Comparison of ENCODE assay signal across 9 mouse cellular contexts in genomic region chr10:67311277-67311959, GRCm38 (mm10). TPM values are rescaled to one million over a fixed set of nuclear protein-coding genes. Genes with fewer than 3 reads are reported as not detected.
DNase-seq lines count a peak whose midpoint lies in the region; ATAC-seq lines count a peak whose summit lies in the region.
"Had no signal": no experiment of that assay in that cellular context is flagged by ENCODE, and none has a peak within 500 bp of the region (broad histone marks: within the 10 kb centered on the region; RNA-seq: fewer than 3 reads in every experiment).

No protein-coding gene starts in this region.

- DNase-seq in right cerebral cortex, adult 18-20 months, result peak; percentile 30
- DNase-seq in right cerebral cortex, postnatal 25 days, result no peak
- peak; percentile 52 for DNase-seq in c-Kit-positive CD71-positive TER-119-negative erythroid progenitor cells, embryonic 14.5 days (ENCODE audit: low read depth)
- DNase-seq in forelimb bud, embryonic 11.5 days (ENCODE audit: low read depth, low spot score), result peak; percentile 74
- DNase-seq in left cerebral cortex, postnatal 10 days (ENCODE audit: extremely low spot score in 1 of 2, low spot score in 2 of 2), result peak; percentile 63 to 73
- DNase-seq in splenic B cell, adult 2 months (ENCODE audit: low read depth, low spot score), result peak; percentile 81

- no peaks in the 10 kb centered on the region for H3K27me3 ChIP-seq in splenic B cell, adult 2 months (ENCODE audit: control insufficient read depth, insufficient read depth, low read length, poor library complexity, severe bottlenecking)
- H3K27me3 ChIP-seq: embryonic facial prominence, embryonic 15.5 days had no signal

- ATAC-seq in inflammation-experienced regulatory T-cells, adult 6 months, result peak; percentile 71
- peak; percentile 80 for ATAC-seq in megakaryocyte-erythroid progenitor cell, adult 5-6 weeks (replicated peaks; ENCODE audit: low FRiP score, low TSS enrichment, poor library complexity, severe bottlenecking)

- intact Hi-C loops in left cerebral cortex, postnatal 10 days (cut with DNase I), result loop anchor here (5.0 to 10.0 kb wide), 3 partner anchors 44 to 683 kb away; no protein-coding TSS in a partner anchor

- no peaks in the 10 kb centered on the region for H3K36me3 ChIP-seq in splenic B cell, adult 2 months (ENCODE audit: control insufficient read depth, insufficient read depth, low read length, poor library complexity, severe bottlenecking)
- H3K36me3 ChIP-seq: embryonic facial prominence, embryonic 15.5 days had no signal

RNA-seq across cellular contexts. Expression of gene Nrbf2, which starts 26.3 kb away (rescaled TPM):
- polyA plus RNA-seq in inflammation-experienced regulatory T-cells, adult 6 months (2017; shearing (Covaris generic)), result 10 to 100 TPM; 30.7 to 35.8 (median 32.9) TPM
- 10 to 100 TPM; 13.9 to 15.8 TPM for total RNA-seq in left cerebral cortex, postnatal 10 days (2021)
- 26.4 and 33.3 TPM in 2 replicates for total RNA-seq in megakaryocyte-erythroid progenitor cell, adult 5-6 weeks (2014; fragmentation: Nextera tagmentation)
- total RNA-seq in megakaryocyte-erythroid progenitor cell, adult 5-6 weeks (2017), result 24.0 and 32.0 TPM in 2 replicates
